Mouse (Mus musculus) forebrain, embryonic 15.5 days (tissue): ENCODE measurements at regions not wholly inside any gene's neighbourhood (a gene's known extent, or its start where the extent isn't known, plus 50 kb on each side); places are given as distances from the start of the nearest gene placed in this dataset.

ENCODE experiments used
- ATAC-seq: fragments of 200-750 bp; cut with Nextera tagmentation; replicated peaks from 2 replicates; pipeline ENCODE4 v1.8.0; 2017; ENCODE audit warnings: mild to moderate bottlenecking, moderate TSS enrichment, moderate library complexity
- H3K27ac ChIP-seq: fragments of 300-500 bp; sonication (generic); replicated peaks from 2 replicates; pipeline ENCODE4 v1.5.1; 2015; ENCODE audit warnings: mild to moderate bottlenecking, inconsistent platforms
- H3K27me3 ChIP-seq: fragments of 300-500 bp; sonication (generic); 2 replicates; pipeline ENCODE4 v1.6.1; 2015; ENCODE audit warnings: inconsistent platforms
- H3K36me3 ChIP-seq: fragments of 300-500 bp; sonication (generic); 2 replicates; pipeline ENCODE4 v1.6.1; 2015; ENCODE audit warnings: mild to moderate bottlenecking, inconsistent platforms
- H3K4me1 ChIP-seq: fragments of 300-500 bp; sonication (generic); 2 replicates; pipeline ENCODE4 v1.6.1; 2015; ENCODE audit warnings: inconsistent platforms
- H3K4me2 ChIP-seq: fragments of 300-500 bp; sonication (generic); replicated peaks from 2 replicates; pipeline ENCODE4 v1.6.1; 2015; ENCODE audit warnings: mild to moderate bottlenecking, inconsistent platforms
- H3K4me3 ChIP-seq: fragments of 300-500 bp; sonication (generic); 2 replicates; pipeline ENCODE4 v1.5.1; 2015; ENCODE audit warnings: mild to moderate bottlenecking, inconsistent platforms
- H3K9ac ChIP-seq: fragments of 300-500 bp; sonication (generic); replicated peaks from 2 replicates; pipeline ENCODE4 v1.6.1; 2015; ENCODE audit warnings: mild to moderate bottlenecking, inconsistent platforms
- H3K9me3 ChIP-seq: fragments of 300-500 bp; sonication (generic); 2 replicates; pipeline ENCODE4 v1.6.1; 2016; ENCODE audit warnings: inconsistent platforms
- WGBS: fragments of 180-500 bp; shearing (Covaris S2); methylation state at CpG from one replicate; pipeline ENCODE4 v1.1.7; 2015; ENCODE audit warnings: mixed read lengths; 5-methylcytosine and 5-hydroxymethylcytosine counted together

DNA sequence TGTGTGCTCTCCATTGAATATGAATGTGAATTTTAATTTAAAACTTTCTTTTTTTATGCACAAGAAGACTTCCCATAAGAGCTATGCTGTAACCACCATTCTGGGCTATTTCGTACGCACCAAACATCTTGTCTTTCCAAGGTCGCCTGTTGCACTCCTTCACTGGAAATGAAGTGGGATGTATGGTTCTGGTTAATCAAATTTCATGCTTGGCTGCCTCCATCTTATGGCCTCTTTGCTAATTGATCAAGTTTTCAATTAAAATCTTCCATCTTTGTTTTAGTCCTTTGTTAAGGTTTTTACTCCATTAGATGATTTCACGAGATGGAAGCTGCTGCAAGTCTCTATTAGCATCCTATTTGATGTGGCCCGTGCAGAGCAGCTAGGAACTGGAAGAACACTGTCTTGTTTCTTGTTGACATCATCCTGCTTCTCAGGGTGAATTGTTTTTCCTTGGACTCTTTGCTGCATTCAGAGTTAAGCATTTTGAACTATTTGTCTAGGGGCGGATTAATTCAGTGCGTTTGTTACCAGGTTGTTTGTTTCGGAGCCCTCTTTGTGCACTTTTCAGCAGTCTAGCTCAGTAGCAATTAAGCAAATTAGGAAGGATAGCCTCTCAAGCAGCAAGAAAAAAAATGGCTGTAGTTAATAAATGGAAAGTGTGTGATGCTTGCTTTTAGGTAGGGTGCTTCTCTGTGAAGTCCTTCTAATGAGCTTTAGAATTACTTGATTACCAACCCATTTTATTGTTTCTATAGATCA, 147.4 kb upstream of the Alcam start:
- H3K36me3 ChIP-seq: no peaks in the 10 kb centered on the region
- 11% methylated on average over 8 of the region's 8 CpGs for whole genome bisulfite sequencing
- H3K9me3 ChIP-seq: no peaks in the 10 kb centered on the region
- no peak overlapping the region for H3K27ac ChIP-seq
- H3K4me2 ChIP-seq: no peak overlapping the region; the same call in 1 of the 2 replicates
- ATAC-seq: peak; percentile 92
- no peaks in the 10 kb centered on the region for H3K27me3 ChIP-seq
- peaks cover 10% of the 10 kb centered on the region; the same call in 1 of the 2 replicates for H3K4me1 ChIP-seq
- H3K9ac ChIP-seq: no peak overlapping the region
- H3K4me3 ChIP-seq: no peak overlapping the region

DNA sequence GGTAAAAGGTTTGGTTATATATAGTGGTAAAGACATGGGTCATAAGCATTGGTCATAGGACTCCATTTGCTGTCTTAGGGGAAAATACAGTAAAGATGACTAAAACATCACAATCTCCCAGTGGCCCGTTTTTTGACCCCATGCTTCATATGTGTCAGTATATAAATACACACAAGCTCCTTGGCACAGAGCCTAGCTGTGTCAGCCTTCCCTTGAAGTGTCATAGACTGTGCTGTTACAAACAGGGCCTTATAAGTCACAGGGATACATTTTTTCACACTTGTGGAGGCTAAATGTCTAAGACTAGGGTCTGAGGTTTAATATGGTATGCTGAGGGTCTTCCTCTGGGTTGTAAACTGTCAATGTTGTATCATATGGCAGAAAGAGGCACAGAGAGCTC, 144.4 kb upstream of the Alcam start:
- Histone ChIP-seq H3K4me2 (no peak overlapping the region), H3K27ac (no peak overlapping the region), H3K4me1 (peaks cover 10% of the 10 kb centered on the region; the same call in 1 of the 2 replicates), H3K36me3 (no peaks in the 10 kb centered on the region), H3K27me3 (no peaks in the 10 kb centered on the region), H3K4me3 (no peak overlapping the region), H3K9me3 (no peaks in the 10 kb centered on the region), H3K9ac (no peak overlapping the region)
- WGBS: 70% methylated on average over 1 of the region's 1 CpGs
- no peak for ATAC-seq

DNA sequence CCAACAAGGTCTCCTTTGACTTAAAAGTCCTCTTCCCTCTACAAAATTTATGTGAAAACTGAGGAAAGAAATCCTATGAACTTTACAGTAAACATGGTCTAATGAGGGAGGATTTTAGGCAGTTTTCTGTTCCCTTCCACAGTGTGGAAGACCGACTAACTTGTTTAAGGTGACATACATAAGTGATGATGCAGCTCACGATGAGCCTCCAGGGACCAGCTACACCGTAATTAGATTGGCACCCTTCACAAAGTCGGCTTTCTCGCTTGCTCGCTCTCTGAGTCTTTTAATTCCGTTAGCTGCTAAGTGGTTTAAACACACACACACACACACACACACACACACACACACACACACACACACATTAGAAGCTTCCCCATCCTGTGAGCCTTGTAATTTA, 143.3 kb upstream of the Alcam start:
- ATAC-seq: no peak

DNA sequence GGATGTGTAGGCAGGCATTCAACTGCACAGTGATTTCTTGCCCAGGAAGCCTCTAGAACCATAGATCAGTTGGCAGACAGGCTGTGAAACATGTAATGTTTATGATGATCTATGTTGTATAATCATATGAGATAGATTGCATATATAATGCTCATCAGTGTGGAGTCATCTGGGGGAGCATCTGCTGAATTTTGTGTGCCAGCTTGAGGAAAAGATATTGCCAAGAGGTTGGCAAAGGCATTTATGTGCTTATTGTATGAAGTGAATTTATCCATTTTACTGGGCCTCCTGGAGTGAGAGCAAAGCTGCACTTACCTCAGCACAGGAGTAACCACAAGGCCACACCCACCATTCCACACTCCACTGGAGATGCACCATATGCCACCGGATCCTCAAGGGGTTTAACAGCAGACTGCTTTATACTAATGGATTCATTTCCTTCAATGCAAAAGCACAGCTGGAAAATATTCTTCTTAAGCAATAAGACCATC, 134.5 kb upstream of the Alcam start:
- no peak overlapping the region for H3K4me3 ChIP-seq
- no peak overlapping the region for H3K27ac ChIP-seq
- H3K36me3 ChIP-seq: no peaks in the 10 kb centered on the region
- peak; percentile 67 for ATAC-seq
- H3K9ac ChIP-seq: no peak overlapping the region
- H3K4me2 ChIP-seq: no peak overlapping the region
- no peaks in the 10 kb centered on the region for H3K4me1 ChIP-seq
- 51% methylated on average over 1 of the region's 1 CpGs for WGBS
- no peaks in the 10 kb centered on the region for H3K27me3 ChIP-seq
- H3K9me3 ChIP-seq: no peaks in the 10 kb centered on the region

More for the DNA sequence above, 143.3 kb upstream of the Alcam start:
- no peak overlapping the region for H3K4me2 ChIP-seq
- 58% methylated on average over 7 of the region's 7 CpGs for WGBS
- no peaks in the 10 kb centered on the region for H3K36me3 ChIP-seq
- H3K9ac ChIP-seq: no peak overlapping the region
- H3K27ac ChIP-seq: no peak overlapping the region
- peaks cover 10% of the 10 kb centered on the region; the same call in 1 of the 2 replicates for H3K4me1 ChIP-seq
- H3K4me3 ChIP-seq: no peak overlapping the region
- no peaks in the 10 kb centered on the region for H3K27me3 ChIP-seq
- H3K9me3 ChIP-seq: no peaks in the 10 kb centered on the region

DNA sequence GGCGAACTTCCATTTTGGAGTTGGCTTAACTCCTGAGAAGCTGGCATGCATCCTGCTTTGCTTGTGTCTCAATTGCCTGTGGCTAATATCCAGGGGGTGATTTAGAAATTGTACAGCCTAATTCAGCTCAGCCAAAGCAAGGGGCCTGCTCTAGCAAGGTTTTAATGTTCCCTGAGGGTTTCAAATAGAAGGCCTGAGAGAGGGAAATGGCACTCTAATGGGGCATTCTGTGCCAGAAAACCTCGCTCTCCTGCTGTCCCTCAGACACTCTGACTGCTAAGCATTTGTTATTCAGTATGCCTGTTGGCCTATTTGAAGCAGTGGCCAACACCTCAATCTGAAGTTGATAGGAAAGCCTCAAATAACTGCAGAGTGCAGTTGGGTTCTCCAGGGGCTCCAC, 115.2 kb upstream of the Alcam start:
- H3K27ac ChIP-seq: no peak overlapping the region
- 56% methylated on average over 2 of the region's 2 CpGs for WGBS
- no peaks in the 10 kb centered on the region for H3K27me3 ChIP-seq
- H3K9ac ChIP-seq: no peak overlapping the region
- peaks cover 7% of the 10 kb centered on the region; the same call in 1 of the 2 replicates for H3K4me1 ChIP-seq
- no peaks in the 10 kb centered on the region for H3K9me3 ChIP-seq
- H3K4me2 ChIP-seq: no peak overlapping the region
- no peak overlapping the region for H3K4me3 ChIP-seq
- peak; percentile 80 for ATAC-seq
- H3K36me3 ChIP-seq: no peaks in the 10 kb centered on the region

DNA sequence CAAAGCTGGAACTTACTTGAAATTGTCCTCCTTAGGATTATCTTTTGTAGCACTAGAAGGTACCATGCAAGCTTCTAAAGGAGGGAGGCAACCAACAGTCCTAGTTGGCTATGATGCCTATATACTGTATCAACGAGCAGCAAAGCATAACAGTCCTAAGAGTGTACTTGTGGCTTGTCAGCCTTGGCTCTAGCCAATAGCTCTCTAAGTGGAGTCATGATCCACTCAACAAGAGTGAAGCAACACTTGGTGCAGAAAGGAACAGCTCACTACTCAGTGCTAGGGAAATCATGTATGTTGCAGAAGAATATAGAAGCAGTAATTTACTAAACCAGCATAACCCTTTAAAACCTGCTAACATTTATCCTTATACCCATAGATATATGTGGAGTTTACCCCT, 82.4 kb upstream of the Alcam start:
- H3K9me3 ChIP-seq: no peaks in the 10 kb centered on the region
- no peaks in the 10 kb centered on the region for H3K4me1 ChIP-seq
- H3K27me3 ChIP-seq: no peaks in the 10 kb centered on the region
- no peak overlapping the region for H3K4me3 ChIP-seq
- H3K9ac ChIP-seq: no peak overlapping the region
- WGBS: 88% methylated on average over 1 of the region's 1 CpGs
- H3K27ac ChIP-seq: no peak overlapping the region
- H3K4me2 ChIP-seq: no peak overlapping the region
- H3K36me3 ChIP-seq: no peaks in the 10 kb centered on the region
- no peak for ATAC-seq

DNA sequence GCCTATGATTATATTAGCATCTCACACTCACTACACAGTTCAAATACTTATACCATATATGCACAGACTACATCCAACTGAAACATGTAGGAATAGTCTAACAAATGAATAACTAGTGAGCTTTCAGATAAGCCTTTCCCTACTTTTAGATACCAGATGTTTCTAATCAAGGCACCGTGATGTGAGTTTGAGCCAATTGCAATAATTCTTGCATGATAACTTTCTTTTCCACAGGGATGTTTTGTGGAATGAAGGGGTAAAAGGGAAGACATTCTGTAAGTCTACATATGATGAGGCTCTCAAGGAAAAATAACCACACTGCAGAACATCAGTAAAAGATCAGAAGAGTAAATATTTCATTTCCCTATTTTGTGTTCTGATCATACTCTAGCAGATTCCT, 80.7 kb upstream of the Alcam start:
- WGBS: 96% methylated on average over 1 of the region's 1 CpGs
- no peak overlapping the region for H3K4me2 ChIP-seq
- H3K27ac ChIP-seq: no peak overlapping the region
- H3K36me3 ChIP-seq: no peaks in the 10 kb centered on the region
- no peaks in the 10 kb centered on the region for H3K9me3 ChIP-seq
- no peaks in the 10 kb centered on the region for H3K4me1 ChIP-seq
- ATAC-seq: no peak
- no peak overlapping the region for H3K4me3 ChIP-seq
- H3K9ac ChIP-seq: no peak overlapping the region
- H3K27me3 ChIP-seq: no peaks in the 10 kb centered on the region

DNA sequence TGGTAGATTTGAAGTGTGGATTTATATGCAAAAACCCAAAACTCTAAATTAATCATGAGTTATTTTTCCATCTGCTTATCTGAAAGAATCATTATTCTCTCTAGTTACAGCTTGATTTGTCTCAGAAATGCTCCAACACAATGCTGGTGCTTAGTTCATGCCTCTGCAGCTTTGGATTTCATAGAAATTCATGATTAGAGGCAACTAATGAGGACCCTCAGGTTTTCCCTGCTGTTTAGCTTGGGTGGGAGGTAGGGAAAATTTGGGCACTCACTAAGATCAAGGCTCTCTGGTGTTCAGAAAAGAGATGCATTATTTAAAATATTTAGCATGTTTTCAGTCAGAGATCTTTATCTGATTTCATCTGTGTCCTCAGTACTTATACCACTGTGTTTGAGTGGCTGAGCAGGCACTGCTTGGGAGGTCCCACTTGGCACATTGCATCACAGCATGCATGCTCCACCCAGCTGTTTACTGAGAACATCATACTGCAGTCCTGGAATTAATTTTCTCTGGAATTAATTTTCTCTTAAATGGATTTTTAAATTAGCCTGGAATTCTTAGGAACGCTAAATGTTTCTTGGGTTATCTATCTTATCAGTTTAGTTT, 78.7 kb upstream of the Alcam start:
- no peak overlapping the region for H3K9ac ChIP-seq
- H3K36me3 ChIP-seq: no peaks in the 10 kb centered on the region
- H3K27me3 ChIP-seq: no peaks in the 10 kb centered on the region
- H3K9me3 ChIP-seq: no peaks in the 10 kb centered on the region
- H3K27ac ChIP-seq: no peak overlapping the region
- WGBS: 72% methylated on average over 1 of the region's 1 CpGs
- H3K4me1 ChIP-seq: no peaks in the 10 kb centered on the region
- 0 out of 2 replicates have a peak, but pooled peaks have one; percentile 57 for ATAC-seq
- no peak overlapping the region for H3K4me2 ChIP-seq
- no peak overlapping the region for H3K4me3 ChIP-seq

DNA sequence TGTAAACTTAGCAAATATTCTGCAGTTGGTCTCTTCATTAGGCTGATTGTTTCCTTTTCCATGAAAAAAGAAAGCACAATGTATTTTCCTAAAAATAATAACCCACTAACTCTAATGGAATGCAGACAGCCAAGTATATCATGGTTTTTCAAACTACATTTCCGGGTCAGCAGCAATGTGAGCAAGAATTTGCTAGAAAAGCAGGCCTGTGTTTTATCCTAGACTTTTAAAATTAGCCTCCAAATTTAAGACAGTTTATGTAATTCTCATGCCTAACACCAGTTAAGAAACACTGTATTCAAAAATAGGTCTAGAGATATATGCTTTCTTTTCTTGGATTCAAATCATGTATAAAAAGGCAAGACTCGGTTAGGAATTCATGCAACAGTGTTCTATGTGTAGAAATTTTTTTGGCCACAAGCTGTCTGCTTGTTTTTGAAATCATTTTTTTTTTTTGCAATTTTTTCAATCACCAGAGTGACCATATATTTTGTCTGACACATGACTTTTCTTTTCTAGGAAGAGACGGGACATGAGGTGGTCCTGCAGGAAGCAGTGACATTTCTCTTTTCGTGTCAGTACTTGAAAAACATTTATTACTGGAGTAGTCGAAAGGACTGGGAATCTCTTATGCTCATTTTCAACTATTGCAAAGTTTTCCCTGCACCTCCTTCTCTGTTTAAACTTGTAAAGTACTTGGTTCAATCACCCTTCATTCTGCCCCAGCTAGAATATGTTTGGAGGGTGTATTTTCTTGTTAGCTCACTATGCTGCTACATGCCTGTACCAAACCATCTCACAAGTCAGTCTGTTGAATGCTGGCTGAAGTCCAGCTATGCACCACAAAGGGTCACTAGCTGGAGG, 59.9 kb upstream of the Alcam start:
- WGBS: 90% methylated on average over 5 of the region's 5 CpGs
- no peaks in the 10 kb centered on the region for H3K36me3 ChIP-seq
- 0 out of 2 replicates have a peak, but pooled peaks cover 1% of the 10 kb centered on the region for H3K4me1 ChIP-seq
- no peak overlapping the region for H3K27ac ChIP-seq
- H3K27me3 ChIP-seq: no peaks in the 10 kb centered on the region
- H3K4me3 ChIP-seq: no peak overlapping the region
- ATAC-seq: no peak
- no peaks in the 10 kb centered on the region for H3K9me3 ChIP-seq
- no peak overlapping the region for H3K4me2 ChIP-seq
- no peak overlapping the region for H3K9ac ChIP-seq

DNA sequence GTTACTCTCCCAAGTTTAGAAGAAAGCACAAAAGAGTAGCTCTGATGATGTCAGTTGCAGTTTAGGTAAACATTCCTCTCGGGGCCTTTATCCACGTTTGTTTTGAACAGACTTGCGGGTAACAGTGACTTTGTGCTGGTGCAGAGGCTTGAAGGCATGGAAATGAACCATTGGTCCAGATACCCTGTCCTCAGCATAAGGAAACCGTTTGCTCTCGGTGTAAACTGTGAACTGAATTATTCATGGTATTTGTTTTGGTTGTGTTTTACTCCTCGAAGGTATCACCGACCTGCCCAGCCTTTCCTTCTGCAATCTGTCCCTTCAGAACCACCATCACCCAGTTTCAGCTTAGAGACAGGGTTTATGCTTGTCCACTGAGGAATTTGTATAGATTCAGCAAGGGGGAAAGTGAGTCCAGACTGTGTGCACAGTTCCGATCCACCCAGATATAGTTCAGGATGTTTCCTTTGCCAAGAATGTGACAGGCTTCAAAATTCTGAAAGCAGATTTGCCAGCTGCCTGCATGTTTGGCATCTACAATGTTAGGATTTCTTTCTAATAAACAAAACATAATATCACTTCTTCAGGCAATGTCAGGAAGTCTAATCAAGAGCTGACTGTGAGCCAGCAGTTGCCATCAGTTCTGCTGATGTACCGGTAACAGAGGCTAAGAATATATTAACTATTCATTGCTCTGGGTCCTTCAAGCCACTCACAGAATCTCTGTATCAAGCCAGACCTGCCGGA, 54.9 kb upstream of the Alcam start:
- H3K9me3 ChIP-seq: no peaks in the 10 kb centered on the region
- H3K4me2 ChIP-seq: no peak overlapping the region
- no peaks in the 10 kb centered on the region for H3K36me3 ChIP-seq
- no peak overlapping the region for H3K4me3 ChIP-seq
- peak; percentile 76 for ATAC-seq
- 0 out of 2 replicates have a peak, but pooled peaks cover 5% of the 10 kb centered on the region for H3K4me1 ChIP-seq
- no peak overlapping the region for H3K9ac ChIP-seq
- WGBS: 42% methylated on average over 10 of the region's 10 CpGs
- no peaks in the 10 kb centered on the region for H3K27me3 ChIP-seq
- H3K27ac ChIP-seq: no peak overlapping the region
